Mouse (Mus musculus) stomach, postnatal 0 days (tissue): ENCODE results near the gene Pirt.

Source experiments
- CTCF ChIP-seq: IDR thresholded peaks from 2 replicates; pipeline ENCODE4 v1.5.1; 2016; ENCODE audit warnings: antibody characterized with exemption, low read depth, mild to moderate bottlenecking, moderate library complexity
- EP300 ChIP-seq: optimal IDR thresholded peaks from 2 replicates; pipeline ENCODE3; 2016; ENCODE audit warnings: antibody characterized with exemption

DNA sequence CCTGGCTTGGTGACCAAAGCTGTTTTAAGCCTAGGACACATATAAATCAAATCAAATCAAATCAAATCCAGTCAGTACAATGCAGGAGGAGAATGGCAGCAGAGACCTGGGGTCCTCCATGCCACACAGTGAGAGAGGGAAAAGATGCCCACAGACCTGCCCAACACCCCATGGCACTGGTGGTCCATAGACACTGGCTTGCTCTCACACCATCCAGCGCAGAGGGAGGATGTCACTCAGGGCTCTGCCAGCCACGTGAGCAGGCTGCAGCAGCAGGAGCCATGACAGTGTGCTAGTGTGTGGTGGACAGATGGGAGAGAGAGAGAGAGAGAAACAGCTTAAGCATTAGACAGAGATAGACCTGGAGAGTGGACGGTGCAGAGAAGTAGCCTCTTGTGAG, 19.2 kb upstream of the Pirt start:
- TF ChIP-seq CTCF (no peak), EP300 (no peak)
